Mouse (Mus musculus) spleen, adult 12 weeks (tissue): Measurements from ENCODE around the gene 1700008O03Rik.

Experiments used
- DNase-seq: peaks from one replicate; pipeline ENCODE4 v3.0.0; 2022; ENCODE audit warnings: low spot score

The 1700008O03Rik gene

GRCm38 (mm10) chr7:44344622-44345021 is 41.0 kb downstream of the 1700008O03Rik start:
- DNase-seq = peak; percentile 17

- no peak for DNase-seq
Measured at GRCm38 (mm10) chr7:44343459-44344015, 42.1 kb downstream of the 1700008O03Rik start.

- DNase-seq = no peak
Measured at GRCm38 (mm10) chr7:44341714-44342113, 43.9 kb downstream of the 1700008O03Rik start.

- no peak for DNase-seq
Measured at GRCm38 (mm10) chr7:44341119-44341518, 44.5 kb downstream of the 1700008O03Rik start.

GRCm38 (mm10) chr7:44340226-44340625 is 45.4 kb downstream of the 1700008O03Rik start:
- no peak for DNase-seq

- DNase-seq = no peak
Measured at GRCm38 (mm10) chr7:44337121-44337849, 48.3 kb downstream of the 1700008O03Rik start.

GRCm38 (mm10) chr7:44336046-44337021 is 49.3 kb downstream of the 1700008O03Rik start:
- no peak for DNase-seq

- no peak for DNase-seq
Measured at GRCm38 (mm10) chr7:44335031-44335878, 50.4 kb downstream of the 1700008O03Rik start.

GRCm38 (mm10) chr7:44334139-44334538 is 51.5 kb downstream of the 1700008O03Rik start:
- no peak for DNase-seq

GRCm38 (mm10) chr7:44332336-44332735 is 53.3 kb downstream of the 1700008O03Rik start:
- DNase-seq = no peak

GRCm38 (mm10) chr7:44326614-44327013 is 59.0 kb downstream of the 1700008O03Rik start:
- no peak for DNase-seq

GRCm38 (mm10) chr7:44322290-44322689 is 63.3 kb downstream of the 1700008O03Rik start:
- DNase-seq = no peak

GRCm38 (mm10) chr7:44320886-44321285 is 64.7 kb downstream of the 1700008O03Rik start:
- no peak for DNase-seq

GRCm38 (mm10) chr7:44317913-44318312 is 67.7 kb downstream of the 1700008O03Rik start:
- no peak for DNase-seq

- no peak for DNase-seq
Measured at GRCm38 (mm10) chr7:44312484-44312883, 73.1 kb downstream of the 1700008O03Rik start.

GRCm38 (mm10) chr7:44311713-44312304 is 73.8 kb downstream of the 1700008O03Rik start:
- peak; percentile 42 for DNase-seq

- DNase-seq = no peak
Measured at GRCm38 (mm10) chr7:44310878-44311712, 74.5 kb downstream of the 1700008O03Rik start.

GRCm38 (mm10) chr7:44310285-44310877 is 75.2 kb downstream of the 1700008O03Rik start:
- no peak for DNase-seq
